In genomic region chr17:66345680-66346079, GRCm38 (mm10) we compare ENCODE assay signal across 21 mouse cellular contexts.
A peak's percentile ranks its signal among the peaks of the same experiment; 100 is the strongest.
DNase-seq lines count a peak whose midpoint lies in the region; ATAC-seq lines count a peak whose summit lies in the region.
"Had no signal": no experiment of that assay in that cellular context is flagged by ENCODE, and none has a peak within 500 bp of the region (broad histone marks: within the 10 kb centered on the region; RNA-seq: fewer than 3 reads in every experiment).

No protein-coding gene starts in this region.

- H3K27me3 ChIP-seq in hindbrain, embryonic 10.5 days (ENCODE audit: insufficient read depth, poor library complexity, severe bottlenecking): no peaks in the 10 kb centered on the region
- H3K27me3 ChIP-seq in hindbrain, embryonic 13.5 days: no peaks in the 10 kb centered on the region
- H3K27me3 ChIP-seq in neural tube, embryonic 13.5 days: no peaks in the 10 kb centered on the region
- H3K27me3 ChIP-seq in neural tube, embryonic 14.5 days (ENCODE audit: control insufficient read depth, insufficient read depth, low read length): no peaks in the 10 kb centered on the region
- H3K27me3 ChIP-seq: embryonic facial prominence, embryonic 15.5 days; forebrain, embryonic 13.5 days; limb, embryonic 13.5 days; liver, embryonic 15.5 days had no signal

- H3K4me1 ChIP-seq in hindbrain, embryonic 10.5 days (replicated peaks): no peaks in the 10 kb centered on the region
- 0 out of 2 replicates have a peak, but pooled peaks cover 5% of the 10 kb centered on the region for H3K4me1 ChIP-seq in hindbrain, embryonic 13.5 days (replicated peaks)
- peaks cover 14% of the 10 kb centered on the region for H3K4me1 ChIP-seq in neural tube, embryonic 13.5 days (replicated peaks)
- no peaks in the 10 kb centered on the region for H3K4me1 ChIP-seq in neural tube, embryonic 14.5 days (ENCODE audit: control insufficient read depth, insufficient read depth, low read length)
- H3K4me1 ChIP-seq: forebrain, embryonic 13.5 days; liver, embryonic 15.5 days had no signal

- no peak overlapping the region for H3K4me3 ChIP-seq in hindbrain, embryonic 10.5 days
- no peak overlapping the region for H3K4me3 ChIP-seq in hindbrain, embryonic 13.5 days
- no peak overlapping the region for H3K4me3 ChIP-seq in neural tube, embryonic 13.5 days
- H3K4me3 ChIP-seq in neural tube, embryonic 14.5 days (ENCODE audit: low read depth, low read length): no peak overlapping the region
- H3K4me3 ChIP-seq: embryonic facial prominence, embryonic 15.5 days; forebrain, embryonic 13.5 days; gastrocnemius, adult 2 months; limb, embryonic 13.5 days; liver, embryonic 15.5 days; myocyte had no signal

- DNase-seq in hindbrain, embryonic 10.5 days (ENCODE audit: low spot score): no peak
- no peak for DNase-seq in neural tube, embryonic 10.5 days (ENCODE audit: extremely low spot score, low spot score)
- DNase-seq in cerebellum, adult 8-10 months: peak; percentile 71
- DNase-seq in heart, adult 11 months: no peak
- no peak for DNase-seq in heart, adult 9 months (ENCODE audit: low spot score in 2 of 2)
- DNase-seq: B cell, adult 2 months; gastrocnemius, adult 2 months; kidney, postnatal 25 days; lung, postnatal 10 days; right cerebral cortex, postnatal 14 days; thymus, adult 18-20 months had no signal

- peaks cover 97% of the 10 kb centered on the region for H3K36me3 ChIP-seq in hindbrain, embryonic 10.5 days
- H3K36me3 ChIP-seq in hindbrain, embryonic 13.5 days: peaks cover 78% of the 10 kb centered on the region
- peaks cover 69% of the 10 kb centered on the region for H3K36me3 ChIP-seq in neural tube, embryonic 13.5 days
- peaks cover 13% of the 10 kb centered on the region; the same call in 1 of the 2 replicates for H3K36me3 ChIP-seq in neural tube, embryonic 14.5 days (ENCODE audit: control insufficient read depth, insufficient read depth, low read length)
- H3K36me3 ChIP-seq: embryonic facial prominence, embryonic 15.5 days; G1E; liver, embryonic 15.5 days had no signal

- WGBS in hindbrain, embryonic 10.5 days: 91% methylated on average over 15 of the region's 15 CpGs
- WGBS in hindbrain, embryonic 13.5 days: 77% methylated on average over 15 of the region's 15 CpGs
- 71% methylated on average over 15 of the region's 15 CpGs for WGBS in neural tube, embryonic 13.5 days
- 72% methylated on average over 15 of the region's 15 CpGs for WGBS in neural tube, embryonic 14.5 days

- H3K4me2 ChIP-seq in hindbrain, embryonic 13.5 days: no peak overlapping the region
- no peak overlapping the region for H3K4me2 ChIP-seq in neural tube, embryonic 13.5 days
- no peak overlapping the region for H3K4me2 ChIP-seq in neural tube, embryonic 14.5 days (ENCODE audit: low read depth, low read length)
- H3K4me2 ChIP-seq: embryonic facial prominence, embryonic 15.5 days; forebrain, embryonic 13.5 days; limb, embryonic 13.5 days; liver, embryonic 15.5 days had no signal

- H3K9ac ChIP-seq in hindbrain, embryonic 13.5 days: no peak overlapping the region
- no peak overlapping the region for H3K9ac ChIP-seq in neural tube, embryonic 13.5 days
- H3K9ac ChIP-seq in neural tube, embryonic 14.5 days (replicated peaks; ENCODE audit: low read depth, low read length): no peak overlapping the region
- H3K9ac ChIP-seq: embryonic facial prominence, embryonic 15.5 days; forebrain, embryonic 13.5 days; limb, embryonic 13.5 days; liver, embryonic 15.5 days had no signal

- no peak for ATAC-seq in hindbrain, embryonic 13.5 days (ENCODE audit: low FRiP score)
- peak; percentile 41; the same call in 1 of the 2 replicates for ATAC-seq in neural tube, embryonic 13.5 days (ENCODE audit: low read depth)
- peak; percentile 58; the same call in 1 of the 2 replicates for ATAC-seq in neural tube, embryonic 14.5 days (ENCODE audit: low read depth)
- ATAC-seq: forebrain, embryonic 13.5 days; intestine, postnatal 0 days had no signal

- 0 out of 2 replicates have a peak overlapping the region, but pooled peaks have one; percentile 35 for H3K27ac ChIP-seq in hindbrain, embryonic 10.5 days
- H3K27ac ChIP-seq in hindbrain, embryonic 13.5 days: no peak overlapping the region
- H3K27ac ChIP-seq in neural tube, embryonic 13.5 days (replicated peaks): no peak overlapping the region; the same call in 1 of the 2 replicates
- H3K27ac ChIP-seq in neural tube, embryonic 14.5 days (ENCODE audit: low read depth, low read length): no peak overlapping the region
- H3K27ac ChIP-seq: embryonic facial prominence, embryonic 15.5 days; forebrain, embryonic 13.5 days; gastrocnemius, adult 2 months; limb, embryonic 13.5 days; liver, embryonic 15.5 days had no signal

- H3K9me3 ChIP-seq in hindbrain, embryonic 10.5 days: 0 out of 2 replicates have a peak, but pooled peaks cover 1% of the 10 kb centered on the region
- H3K9me3 ChIP-seq in hindbrain, embryonic 13.5 days: no peaks in the 10 kb centered on the region
- H3K9me3 ChIP-seq in neural tube, embryonic 13.5 days: no peaks in the 10 kb centered on the region
- H3K9me3 ChIP-seq in neural tube, embryonic 14.5 days (ENCODE audit: control insufficient read depth, low read length): no peaks in the 10 kb centered on the region
- H3K9me3 ChIP-seq: embryonic facial prominence, embryonic 15.5 days; forebrain, embryonic 13.5 days; limb, embryonic 13.5 days; liver, embryonic 15.5 days had no signal
